Mouse (Mus musculus) spleen, adult 2 months (tissue): ENCODE measurements around the gene Trim72. TPM values are rescaled to one million over a fixed set of nuclear protein-coding genes. Genes with fewer than 3 reads are reported as not detected.

Experiments used
- DNase-seq, 2 experiments: peaks; one replicate each; pipeline versions ENCODE4 v3.0.0 to v3.0.0-alpha.2; 2012 to 2021; ENCODE audit warnings: low spot score in 2 of 2, low read depth in 1 of 2
- H3K27ac ChIP-seq: fragments of 200-500 bp; 2 replicates; pipeline ENCODE4 v1.5.1; 2012; ENCODE audit warnings: low read length, inconsistent platforms; ENCODE audit not compliant: insufficient read depth
- H3K27me3 ChIP-seq: fragments of 200-500 bp; 2 replicates; pipeline ENCODE4 v1.6.1; 2012; ENCODE audit warnings: mild to moderate bottlenecking, moderate library complexity, low read length, inconsistent platforms; ENCODE audit not compliant: control insufficient read depth, insufficient read depth
- H3K36me3 ChIP-seq: fragments of 200-500 bp; 2 replicates; pipeline ENCODE4 v1.6.1; 2012; ENCODE audit warnings: mild to moderate bottlenecking, low read length, inconsistent platforms; ENCODE audit not compliant: control insufficient read depth, insufficient read depth
- H3K4me1 ChIP-seq: fragments of 200-500 bp; 2 replicates; pipeline ENCODE4 v1.6.1; 2011; ENCODE audit warnings: inconsistent platforms; ENCODE audit not compliant: control insufficient read depth, insufficient read depth, insufficient read length
- H3K4me3 ChIP-seq: fragments of 200-500 bp; 2 replicates; pipeline ENCODE4 v1.5.1; 2011; ENCODE audit warnings: mild to moderate bottlenecking, inconsistent platforms; ENCODE audit not compliant: insufficient read depth, insufficient read length; ENCODE audit errors: extremely low read depth
- CTCF ChIP-seq: fragments of 200-500 bp; IDR thresholded peaks from 2 replicates; pipeline ENCODE4 v1.5.1; 2011; ENCODE audit warnings: mild to moderate bottlenecking, inconsistent platforms; ENCODE audit not compliant: insufficient read depth, insufficient read length, insufficient replicate concordance; ENCODE audit errors: extremely low read depth
- POLR2A ChIP-seq: fragments of 200-500 bp; IDR thresholded peaks from 2 replicates; pipeline ENCODE4 v1.6.1; 2011; ENCODE audit warnings: low read depth, low read length, inconsistent platforms
- WGBS: fragments of 180-500 bp; shearing (Covaris S2); methylation state at CpG from one replicate; pipeline ENCODE4 v1.1.7; 2018; 5-methylcytosine and 5-hydroxymethylcytosine counted together
- polyA plus RNA-seq: library from polyadenylated mRNA; depleted of rRNA; stranded (reverse); fragments of >200 nt; gene quantifications from 2 replicates; pipeline ENCODE4 v1.2.3, GENCODE M21; 2012

Gene Trim72
- polyA plus RNA-seq, 1 experiment, result 0.33 TPM

GRCm38 (mm10) chr7:127999436-127999835, 4.3 kb upstream of the Trim72 start:
- no peak for DNase-seq
- H3K27me3 ChIP-seq, result no peaks in the 10 kb centered on the region
- 63% methylated on average over 1 of the region's 1 CpGs for WGBS
- H3K36me3 ChIP-seq, result no peaks in the 10 kb centered on the region
- H3K27ac ChIP-seq, result no peak overlapping the region
- no peak for TF ChIP-seq CTCF
- TF ChIP-seq POLR2A, result no peak
- H3K4me1 ChIP-seq, result no peaks in the 10 kb centered on the region; the same call in 1 of the 2 replicates
- H3K4me3 ChIP-seq, result no peak overlapping the region

GRCm38 (mm10) chr7:128000068-128000950, 3.4 kb upstream of the Trim72 start:
- Histone ChIP-seq H3K4me1 (no peaks in the 10 kb centered on the region; the same call in 1 of the 2 replicates), H3K4me3 (no peak overlapping the region), H3K36me3 (no peaks in the 10 kb centered on the region), H3K27me3 (no peaks in the 10 kb centered on the region), H3K27ac (no peak overlapping the region)
- no peak for DNase-seq
- no peak for TF ChIP-seq POLR2A
- WGBS, result 47% methylated on average over 1 of the region's 1 CpGs

GRCm38 (mm10) chr7:128003098-128003497, 651 bp upstream of the Trim72 start:
- TF ChIP-seq CTCF (no peak), POLR2A (no peak)
- Histone ChIP-seq H3K36me3 (no peaks in the 10 kb centered on the region), H3K4me3 (no peak overlapping the region), H3K4me1 (no peaks in the 10 kb centered on the region; the same call in 1 of the 2 replicates), H3K27ac (no peak overlapping the region), H3K27me3 (no peaks in the 10 kb centered on the region)
- DNase-seq, result no peak
- WGBS, result 88% methylated on average over 6 of the region's 6 CpGs

GRCm38 (mm10) chr7:128004150-128004486, 369 bp downstream of the Trim72 start:
- TF ChIP-seq POLR2A (no peak), CTCF (no peak)
- H3K36me3 ChIP-seq, result no peaks in the 10 kb centered on the region
- H3K4me1 ChIP-seq, result no peaks in the 10 kb centered on the region; the same call in 1 of the 2 replicates
- H3K27me3 ChIP-seq, result no peaks in the 10 kb centered on the region
- H3K4me3 ChIP-seq, result no peak overlapping the region
- no peak for DNase-seq
- WGBS, result 47% methylated on average over 5 of the region's 5 CpGs
- no peak overlapping the region for H3K27ac ChIP-seq

- WGBS, result 79% methylated on average over 35 of the region's 35 CpGs
- Histone ChIP-seq H3K27me3 (no peaks in the 10 kb centered on the region), H3K4me1 (no peaks in the 10 kb centered on the region; the same call in 1 of the 2 replicates), H3K27ac (no peak overlapping the region), H3K4me3 (no peak overlapping the region), H3K36me3 (no peaks in the 10 kb centered on the region)
- no peak for DNase-seq
- no peak for TF ChIP-seq POLR2A
- no peak for TF ChIP-seq CTCF
Observed at GRCm38 (mm10) chr7:128004487-128005362, 976 bp downstream of the Trim72 start.

GRCm38 (mm10) chr7:128006193-128006592, 2.4 kb downstream of the Trim72 start:
- Histone ChIP-seq H3K27ac (no peak overlapping the region), H3K27me3 (0 out of 2 replicates have a peak, but pooled peaks cover 1% of the 10 kb centered on the region), H3K4me1 (no peaks in the 10 kb centered on the region), H3K36me3 (no peaks in the 10 kb centered on the region), H3K4me3 (no peak overlapping the region)
- TF ChIP-seq POLR2A (no peak), CTCF (no peak)
- DNase-seq, result no peak
- WGBS, result 88% methylated on average over 7 of the region's 7 CpGs
